Mouse (Mus musculus): ENCODE data around the gene E130311K13Rik. TPM values are rescaled to one million over a fixed set of nuclear protein-coding genes. Genes with fewer than 3 reads are reported as not detected.

The E130311K13Rik gene
- polyA plus RNA-seq, 1 experiment from 2014 or later: 6.3 TPM

GRCm38 (mm10) chr3:63871249-63871648 is 58.0 kb downstream of the E130311K13Rik start:
- 21% methylated on average over 2 of the region's 2 CpGs for WGBS
- no peaks in the 10 kb centered on the region for H3K36me3 ChIP-seq (ENCODE audit: control insufficient read depth, insufficient read depth, low read length)
- peak; percentile 86 for ATAC-seq (ENCODE audit: low read depth)
- no peaks in the 10 kb centered on the region for H3K4me1 ChIP-seq (replicated peaks; ENCODE audit: control insufficient read depth, insufficient read depth, low read length)
- no peaks in the 10 kb centered on the region for H3K27me3 ChIP-seq (ENCODE audit: control insufficient read depth, insufficient read depth, low read depth, low read length)
- H3K4me2 ChIP-seq (ENCODE audit: low read depth, low read length): no peak overlapping the region
- H3K27ac ChIP-seq (ENCODE audit: low read length): 0 out of 2 replicates have a peak overlapping the region, but pooled peaks have one; percentile 19
- H3K4me3 ChIP-seq (ENCODE audit: low read length): no peak overlapping the region
- H3K9ac ChIP-seq (ENCODE audit: low read length): no peak overlapping the region
- H3K9me3 ChIP-seq (ENCODE audit: control insufficient read depth, low read length): no peaks in the 10 kb centered on the region

- Histone ChIP-seq H3K27ac (ENCODE audit: low read length) (no peak overlapping the region), H3K36me3 (ENCODE audit: control insufficient read depth, insufficient read depth, low read length) (no peaks in the 10 kb centered on the region), H3K9me3 (ENCODE audit: control insufficient read depth, low read length) (no peaks in the 10 kb centered on the region), H3K4me1 (replicated peaks; ENCODE audit: control insufficient read depth, insufficient read depth, low read length) (no peaks in the 10 kb centered on the region), H3K4me2 (ENCODE audit: low read depth, low read length) (no peak overlapping the region), H3K27me3 (ENCODE audit: control insufficient read depth, insufficient read depth, low read depth, low read length) (no peaks in the 10 kb centered on the region), H3K9ac (ENCODE audit: low read length) (no peak overlapping the region), H3K4me3 (ENCODE audit: low read length) (no peak overlapping the region)
- ATAC-seq (ENCODE audit: low read depth): no peak
- WGBS: 50% methylated on average over 1 of the region's 1 CpGs
Observed at GRCm38 (mm10) chr3:63868285-63868684, 61.0 kb downstream of the E130311K13Rik start.

GRCm38 (mm10) chr3:63865069-63865468 is 64.2 kb downstream of the E130311K13Rik start:
- no peak for ATAC-seq (ENCODE audit: low read depth)
- no peak overlapping the region for H3K4me2 ChIP-seq (ENCODE audit: low read depth, low read length)
- H3K4me3 ChIP-seq (ENCODE audit: low read length): no peak overlapping the region
- no peaks in the 10 kb centered on the region for H3K36me3 ChIP-seq (ENCODE audit: control insufficient read depth, insufficient read depth, low read length)
- no peak overlapping the region for H3K27ac ChIP-seq (ENCODE audit: low read length)
- H3K27me3 ChIP-seq (ENCODE audit: control insufficient read depth, insufficient read depth, low read depth, low read length): no peaks in the 10 kb centered on the region
- no peak overlapping the region for H3K9ac ChIP-seq (ENCODE audit: low read length)
- no peaks in the 10 kb centered on the region for H3K4me1 ChIP-seq (replicated peaks; ENCODE audit: control insufficient read depth, insufficient read depth, low read length)
- 44% methylated on average over 2 of the region's 2 CpGs for WGBS
- no peaks in the 10 kb centered on the region for H3K9me3 ChIP-seq (ENCODE audit: control insufficient read depth, low read length)

Other genes starting within 250 kb of the E130311K13Rik start
- 4.8 and 5.4 TPM in 2 replicates for gene Plch1, start 30.0 kb downstream of the E130311K13Rik start, polyA plus RNA-seq (2015; fragmentation: Nextera tagmentation; extraction: Ambion mirVana)
- 15.6 and 17.1 TPM in 2 replicates for gene Slc33a1, start 35.3 kb upstream of the E130311K13Rik start, polyA plus RNA-seq (2015; fragmentation: Nextera tagmentation; extraction: Ambion mirVana)
- 37.5 and 38.7 TPM in 2 replicates for gene Gmps, start 46.6 kb upstream of the E130311K13Rik start, polyA plus RNA-seq (2015; fragmentation: Nextera tagmentation; extraction: Ambion mirVana)
- gene Vmn2r1, start 152.1 kb upstream of the E130311K13Rik start, polyA plus RNA-seq (2015; fragmentation: Nextera tagmentation; extraction: Ambion mirVana): 0.06 TPM in 1 of 2 replicates, not detected in the other
- gene Vmn2r2, start 212.5 kb upstream of the E130311K13Rik start, polyA plus RNA-seq (2015; fragmentation: Nextera tagmentation; extraction: Ambion mirVana): not detected in 2 replicates

All from lung, embryonic 16.5 days (tissue).